Mouse (Mus musculus): ENCODE data around the gene Comt.

DNA sequence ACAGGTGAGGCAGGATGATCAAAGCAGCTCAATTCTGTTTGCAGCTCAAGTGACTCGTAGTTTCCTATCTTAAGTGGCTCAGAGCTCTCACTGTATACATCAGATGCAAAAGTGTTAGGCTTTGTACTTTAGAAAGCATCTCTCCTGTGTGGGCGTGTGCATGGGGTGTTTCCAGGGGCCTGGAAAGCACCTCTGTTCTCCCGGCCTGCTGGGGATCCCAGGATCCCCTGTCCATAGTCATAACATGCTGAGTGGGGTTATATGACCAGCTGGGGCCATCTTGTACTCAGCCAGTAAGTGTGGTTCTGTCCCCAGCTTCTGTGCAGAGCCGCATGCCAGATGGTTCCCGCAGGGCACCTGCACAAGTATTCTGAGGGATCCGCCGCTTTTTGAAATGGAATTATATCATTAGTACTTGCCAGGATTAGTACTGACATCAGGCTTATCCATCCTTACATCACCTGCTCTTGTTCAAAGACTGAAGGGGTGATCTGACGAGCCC lies 25.8 kb upstream of the Comt start:
- TF ChIP-seq CTCF (IDR thresholded peaks at IDR 0.05): no peak
- TF ChIP-seq POLR2A (IDR thresholded peaks at IDR 0.05; ENCODE audit: insufficient read depth, low read depth, low read length): no peak

All from heart, adult 2 months (tissue).